Mouse (Mus musculus) T-cell, adult 2 months (primary cell): ENCODE data around the gene Erp29.
A peak's percentile ranks its signal among the peaks of the same experiment; 100 is the strongest.

Experiments
- DNase-seq: peaks from one replicate; pipeline ENCODE4 v3.0.0; 2022; ENCODE audit warnings: low spot score

Gene Erp29

GRCm38 (mm10) chr5:121389106-121389505 is 63.2 kb downstream of the Erp29 start:
- DNase-seq = no peak

GRCm38 (mm10) chr5:121387126-121387525 is 65.2 kb downstream of the Erp29 start:
- no peak for DNase-seq

DNA sequence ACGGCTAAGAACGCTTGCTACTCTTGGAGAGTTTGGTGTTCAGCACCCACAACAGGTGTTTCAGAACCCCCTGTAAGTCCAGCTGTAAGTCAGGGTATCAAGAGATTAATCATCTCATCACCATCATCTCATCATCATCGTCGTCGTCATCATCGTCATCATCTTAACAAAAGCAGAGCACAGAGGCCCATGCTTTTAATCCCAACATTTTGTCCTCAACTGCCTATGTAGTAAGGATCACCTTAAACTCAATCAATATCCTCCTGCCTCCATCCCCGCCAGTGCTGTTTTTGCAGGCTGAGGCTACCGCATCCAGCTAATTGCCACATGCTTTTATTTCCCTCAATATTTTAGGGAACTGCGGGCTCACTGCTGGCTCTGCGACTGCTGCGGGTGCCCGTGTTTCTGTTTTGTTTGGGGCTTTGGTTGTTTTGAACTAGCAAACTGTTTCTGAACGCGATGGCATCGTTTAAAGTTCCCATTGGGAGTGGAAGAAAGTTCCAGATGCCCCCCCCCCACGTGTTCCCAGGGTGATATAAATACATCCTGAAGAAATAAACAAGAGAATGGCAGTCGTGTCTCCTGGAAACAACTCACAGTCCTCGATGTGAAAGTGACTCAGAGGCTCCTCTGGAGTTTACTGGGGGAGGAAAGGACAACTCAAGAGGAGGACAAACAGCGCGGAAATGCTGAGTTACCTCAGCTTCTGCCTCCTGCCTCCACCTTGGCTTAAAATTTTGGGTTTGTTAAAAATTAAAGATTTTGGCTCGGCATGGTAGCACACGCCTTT is 66.0 kb downstream of the Erp29 start:
- DNase-seq = no peak

DNA sequence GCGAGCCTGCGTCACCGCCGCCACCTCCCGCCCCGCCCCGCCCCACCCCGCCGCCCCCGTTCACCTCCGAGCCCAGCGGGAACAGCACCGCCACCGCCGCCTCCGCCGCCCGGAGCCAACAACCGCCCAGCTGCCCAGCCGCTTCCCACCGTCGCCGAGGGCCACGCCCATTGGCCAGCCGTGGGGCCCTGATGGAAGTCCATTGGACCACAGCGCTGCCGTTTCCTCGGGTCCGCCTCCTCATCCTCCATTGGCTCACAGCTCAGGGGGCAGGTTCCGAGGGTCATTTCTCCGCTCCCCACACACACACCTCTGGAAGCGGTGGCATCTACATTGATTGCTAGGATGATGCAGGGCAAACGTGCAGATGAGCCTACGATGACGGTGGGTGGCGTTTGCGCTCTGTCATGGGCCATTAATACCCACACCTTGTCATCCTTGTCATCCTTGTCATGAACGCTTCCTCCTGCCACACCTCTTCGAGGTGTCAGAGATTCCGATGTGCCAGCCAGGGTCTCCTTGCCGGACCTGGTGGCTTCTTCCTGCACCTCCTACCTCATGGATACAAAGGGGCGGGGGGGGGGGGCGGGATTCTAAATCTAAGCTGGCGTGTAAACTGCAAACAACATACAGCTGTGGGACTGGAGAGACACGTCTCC is 66.7 kb downstream of the Erp29 start, which contains the start of gene Trafd1:
Trafd1 (minus strand) TSS at position 172 of the 659 bp plus-strand sequence.
- DNase-seq = peak; percentile 85

DNA sequence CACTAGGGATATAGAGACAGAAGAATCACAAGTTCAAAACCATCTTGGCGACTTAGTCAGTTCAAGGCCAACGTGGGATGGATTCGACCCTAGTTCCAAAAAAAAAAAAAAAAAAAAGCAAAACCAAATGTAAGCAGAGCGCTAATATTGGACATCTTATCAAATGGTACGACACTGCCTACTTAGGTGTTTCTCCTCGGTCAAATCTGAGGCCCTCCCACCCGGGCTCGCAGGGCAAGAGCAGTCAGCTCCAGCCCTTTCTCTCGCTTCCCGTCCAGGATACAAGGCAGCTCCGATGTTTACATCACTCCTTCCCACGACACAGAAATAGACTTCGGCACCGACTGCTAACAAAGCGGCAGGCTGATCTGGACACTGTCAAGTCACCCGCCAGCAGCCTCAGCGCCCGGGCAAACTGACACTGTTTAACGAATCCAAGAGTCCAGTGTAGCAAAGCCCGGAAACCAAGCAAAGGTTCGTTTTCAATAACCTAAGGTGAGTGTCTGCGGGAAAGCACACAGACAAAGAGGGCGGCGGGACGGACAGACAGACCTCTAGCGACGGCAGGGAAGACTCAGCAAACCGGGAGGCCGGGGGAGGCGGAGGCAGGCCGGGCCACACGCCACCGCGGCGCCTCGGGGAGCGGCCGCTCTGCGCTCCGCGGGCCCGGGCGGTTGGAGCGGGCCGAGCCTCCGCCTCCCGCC is 67.4 kb downstream of the Erp29 start:
- DNase-seq = no peak

DNA sequence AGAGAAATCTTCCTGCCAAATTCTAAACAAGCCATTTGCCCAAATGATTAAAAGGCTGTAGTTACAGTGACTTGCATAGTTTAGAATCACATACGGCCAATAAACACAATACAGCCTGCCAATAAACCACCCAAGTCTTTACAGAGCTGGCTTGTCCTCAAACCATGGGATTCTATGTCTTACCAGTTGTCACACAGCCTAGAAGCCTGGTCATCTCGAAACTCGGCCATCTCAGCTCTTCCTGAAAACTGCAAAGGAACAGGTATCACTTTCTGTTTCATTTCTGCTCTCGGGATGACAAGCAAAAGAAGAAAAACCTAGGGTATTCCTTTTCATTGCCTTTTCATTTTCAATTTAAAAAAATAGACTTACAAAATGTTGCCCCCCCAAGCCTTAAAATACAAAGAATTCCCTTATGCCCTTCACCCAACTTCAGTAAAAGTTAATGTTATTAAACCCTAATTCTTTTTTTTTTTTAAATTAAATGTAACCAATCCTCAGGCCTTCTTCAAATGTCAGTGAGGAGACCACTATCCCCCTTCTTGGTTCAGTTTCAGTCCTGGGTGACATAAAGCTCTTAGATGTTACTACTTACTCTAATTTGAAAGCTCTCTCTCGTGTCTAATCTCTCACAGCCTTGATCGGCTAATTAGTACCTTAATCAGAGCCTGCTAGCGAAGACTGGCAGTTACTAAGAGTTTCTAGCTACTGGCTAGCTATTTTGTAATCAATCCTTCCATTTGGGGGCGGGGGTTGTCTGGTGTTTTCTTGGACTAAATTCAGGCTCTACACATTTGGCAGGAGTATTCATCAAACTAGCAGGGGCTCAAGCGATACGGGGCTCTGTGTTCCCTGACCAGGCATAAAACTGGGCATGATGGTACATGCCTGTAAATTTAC is 68.2 kb downstream of the Erp29 start:
- no peak for DNase-seq

- no peak for DNase-seq
Observed at GRCm38 (mm10) chr5:121380692-121381091, 71.6 kb downstream of the Erp29 start.

GRCm38 (mm10) chr5:121378678-121379256 is 73.5 kb downstream of the Erp29 start:
- no peak for DNase-seq
